Mouse (Mus musculus): ENCODE measurements around the gene Tmem56. TPM values are rescaled to one million over a fixed set of nuclear protein-coding genes. Genes with fewer than 3 reads are reported as not detected.

The Tmem56 gene
- 0.18 and 0.20 TPM in 2 replicates for polyA plus RNA-seq (2012; rRNA removed)

- no peak for TF ChIP-seq CTCF (IDR thresholded peaks at IDR 0.05; ENCODE audit: borderline replicate concordance, control insufficient read depth, extremely low read depth, insufficient read depth, low read length, poor library complexity)
- TF ChIP-seq POLR2A (IDR thresholded peaks at IDR 0.05; ENCODE audit: control insufficient read depth, extremely low read depth, insufficient read depth, low read length, poor library complexity): no peak
- 95% methylated on average over 4 of the region's 4 CpGs for WGBS
Measured at GRCm38 (mm10) chr3:121282998-121283397, at the start of gene Tmem56. Tmem56 (minus strand) TSS chr3:121283098.

GRCm38 (mm10) chr3:121330244-121330646 lies 47.3 kb upstream of the Tmem56 start:
- H3K36me3 ChIP-seq (ENCODE audit: control insufficient read depth, insufficient read depth, low read length): 0 out of 2 replicates have a peak, but pooled peaks cover 6% of the 10 kb centered on the region
- whole genome bisulfite sequencing: 17% methylated on average over 7 of the region's 7 CpGs
- peak overlapping the region; percentile 79 for H3K27ac ChIP-seq (ENCODE audit: control insufficient read depth, insufficient read depth, low read length)
- no peak for TF ChIP-seq CTCF (IDR thresholded peaks at IDR 0.05; ENCODE audit: borderline replicate concordance, control insufficient read depth, extremely low read depth, insufficient read depth, low read length, poor library complexity)
- no peak for TF ChIP-seq POLR2A (IDR thresholded peaks at IDR 0.05; ENCODE audit: control insufficient read depth, extremely low read depth, insufficient read depth, low read length, poor library complexity)
- H3K4me1 ChIP-seq (replicated peaks; ENCODE audit: control insufficient read depth, insufficient read depth, low read length): peaks cover 22% of the 10 kb centered on the region
- DNase-seq: peak; percentile 24
- H3K4me3 ChIP-seq (ENCODE audit: control insufficient read depth, insufficient read depth, low read length): no peak overlapping the region
- no peaks in the 10 kb centered on the region for H3K27me3 ChIP-seq (ENCODE audit: control insufficient read depth, insufficient read depth, low read length)

More at GRCm38 (mm10) chr3:121282998-121283397, at the start of gene Tmem56:
- DNase-seq: no peak
- no peaks in the 10 kb centered on the region for H3K36me3 ChIP-seq (ENCODE audit: control insufficient read depth, insufficient read depth, low read length)
- no peaks in the 10 kb centered on the region for H3K27me3 ChIP-seq (ENCODE audit: control insufficient read depth, insufficient read depth, low read length)
- H3K4me1 ChIP-seq (replicated peaks; ENCODE audit: control insufficient read depth, insufficient read depth, low read length): no peaks in the 10 kb centered on the region
- H3K4me3 ChIP-seq (ENCODE audit: control insufficient read depth, insufficient read depth, low read length): no peak within 1 kb of the TSS
- no peak within 1 kb of the TSS for H3K27ac ChIP-seq (ENCODE audit: control insufficient read depth, insufficient read depth, low read length)

- peak; percentile 40 for DNase-seq
- H3K27me3 ChIP-seq (ENCODE audit: control insufficient read depth, insufficient read depth, low read length): no peaks in the 10 kb centered on the region
- 0 out of 2 replicates have a peak, but pooled peaks cover 6% of the 10 kb centered on the region for H3K36me3 ChIP-seq (ENCODE audit: control insufficient read depth, insufficient read depth, low read length)
- 69% methylated on average over 10 of the region's 10 CpGs for WGBS
- no peak for TF ChIP-seq POLR2A (IDR thresholded peaks at IDR 0.05; ENCODE audit: control insufficient read depth, extremely low read depth, insufficient read depth, low read length, poor library complexity)
- no peak for TF ChIP-seq CTCF (IDR thresholded peaks at IDR 0.05; ENCODE audit: borderline replicate concordance, control insufficient read depth, extremely low read depth, insufficient read depth, low read length, poor library complexity)
- H3K4me3 ChIP-seq (ENCODE audit: control insufficient read depth, insufficient read depth, low read length): no peak overlapping the region
- peaks cover 22% of the 10 kb centered on the region for H3K4me1 ChIP-seq (replicated peaks; ENCODE audit: control insufficient read depth, insufficient read depth, low read length)
- peak overlapping the region; percentile 31; the same call in 1 of the 2 replicates for H3K27ac ChIP-seq (ENCODE audit: control insufficient read depth, insufficient read depth, low read length)
Measured at GRCm38 (mm10) chr3:121329647-121330046, 46.7 kb upstream of the Tmem56 start.

GRCm38 (mm10) chr3:121327406-121327805 lies 44.5 kb upstream of the Tmem56 start:
- Histone ChIP-seq H3K27me3 (ENCODE audit: control insufficient read depth, insufficient read depth, low read length) (no peaks in the 10 kb centered on the region), H3K36me3 (ENCODE audit: control insufficient read depth, insufficient read depth, low read length) (no peaks in the 10 kb centered on the region; the same call in 1 of the 2 replicates), H3K4me1 (replicated peaks; ENCODE audit: control insufficient read depth, insufficient read depth, low read length) (peaks cover 17% of the 10 kb centered on the region), H3K27ac (ENCODE audit: control insufficient read depth, insufficient read depth, low read length) (no peak overlapping the region), H3K4me3 (ENCODE audit: control insufficient read depth, insufficient read depth, low read length) (no peak overlapping the region)
- DNase-seq: no peak
- 99% methylated on average over 5 of the region's 5 CpGs for WGBS
- TF ChIP-seq POLR2A (IDR thresholded peaks at IDR 0.05; ENCODE audit: control insufficient read depth, extremely low read depth, insufficient read depth, low read length, poor library complexity) (no peak), CTCF (IDR thresholded peaks at IDR 0.05; ENCODE audit: borderline replicate concordance, control insufficient read depth, extremely low read depth, insufficient read depth, low read length, poor library complexity) (no peak)

GRCm38 (mm10) chr3:121323371-121323770 lies 40.5 kb upstream of the Tmem56 start:
- 98% methylated on average over 15 of the region's 15 CpGs for WGBS
- Histone ChIP-seq H3K27me3 (ENCODE audit: control insufficient read depth, insufficient read depth, low read length) (no peaks in the 10 kb centered on the region), H3K4me3 (ENCODE audit: control insufficient read depth, insufficient read depth, low read length) (no peak overlapping the region), H3K36me3 (ENCODE audit: control insufficient read depth, insufficient read depth, low read length) (peaks cover 4% of the 10 kb centered on the region; the same call in 1 of the 2 replicates), H3K27ac (ENCODE audit: control insufficient read depth, insufficient read depth, low read length) (no peak overlapping the region), H3K4me1 (replicated peaks; ENCODE audit: control insufficient read depth, insufficient read depth, low read length) (0 out of 2 replicates have a peak, but pooled peaks cover 2% of the 10 kb centered on the region)
- no peak for TF ChIP-seq POLR2A (IDR thresholded peaks at IDR 0.05; ENCODE audit: control insufficient read depth, extremely low read depth, insufficient read depth, low read length, poor library complexity)
- TF ChIP-seq CTCF (IDR thresholded peaks at IDR 0.05; ENCODE audit: borderline replicate concordance, control insufficient read depth, extremely low read depth, insufficient read depth, low read length, poor library complexity): no peak
- DNase-seq: no peak

GRCm38 (mm10) chr3:121320896-121321295 lies 38.0 kb upstream of the Tmem56 start:
- DNase-seq: no peak
- Histone ChIP-seq H3K27ac (ENCODE audit: control insufficient read depth, insufficient read depth, low read length) (no peak overlapping the region), H3K4me3 (ENCODE audit: control insufficient read depth, insufficient read depth, low read length) (no peak overlapping the region), H3K4me1 (replicated peaks; ENCODE audit: control insufficient read depth, insufficient read depth, low read length) (0 out of 2 replicates have a peak, but pooled peaks cover 2% of the 10 kb centered on the region), H3K27me3 (ENCODE audit: control insufficient read depth, insufficient read depth, low read length) (no peaks in the 10 kb centered on the region), H3K36me3 (ENCODE audit: control insufficient read depth, insufficient read depth, low read length) (peaks cover 4% of the 10 kb centered on the region; the same call in 1 of the 2 replicates)
- TF ChIP-seq POLR2A (IDR thresholded peaks at IDR 0.05; ENCODE audit: control insufficient read depth, extremely low read depth, insufficient read depth, low read length, poor library complexity) (no peak), CTCF (IDR thresholded peaks at IDR 0.05; ENCODE audit: borderline replicate concordance, control insufficient read depth, extremely low read depth, insufficient read depth, low read length, poor library complexity) (no peak)
- WGBS: 100% methylated on average over 1 of the region's 1 CpGs
